Mouse (Mus musculus): Measurements from ENCODE around the gene Nme4. TPM values are rescaled to one million over a fixed set of nuclear protein-coding genes. Genes with fewer than 3 reads are reported as not detected.

Nme4 gene
- total and polyA plus RNA-seq, 3 experiments = 0.46 to 0.56 (median 0.47) TPM

- Histone ChIP-seq H3K79me2 (replicated peaks; ENCODE audit: control insufficient read depth, extremely low read depth, insufficient read depth, poor library complexity, severe bottlenecking) (peaks cover 12% of the 10 kb centered on the region), H3K9ac (ENCODE audit: insufficient read depth, low read depth) (no peak overlapping the region), H3K27ac (ENCODE audit: insufficient read depth, low read depth) (no peak overlapping the region), H3K4me1 (ENCODE audit: control insufficient read depth in 1 of 2, insufficient read depth in 2 of 2) (peaks cover 11 to 29% of the 10 kb centered on the region in 2 experiments; a peak in 3 of 4 replicates), H3K4me2 (ENCODE audit: insufficient read depth, low read depth, poor library complexity, severe bottlenecking) (no peak overlapping the region), H3K27me3 (replicated peaks) (no peaks in the 10 kb centered on the region), H3K9me3 (replicated peaks; ENCODE audit: low read length) (no peaks in the 10 kb centered on the region), H3K36me3 (replicated peaks in 1 of 2; ENCODE audit: control insufficient read depth in 1 of 2, insufficient read depth in 1 of 2, low read length in 1 of 2) (peaks cover 38 to 67% of the 10 kb centered on the region in 2 experiments), H3K4me3 (replicated peaks in 1 of 3; ENCODE audit: low read depth in 2 of 3, low read length in 2 of 3, poor library complexity in 1 of 3) (no peak overlapping the region)
- in situ Hi-C loops (cut with MboI; ENCODE audit: low pct_ligation_motif_present, low pct_unique_long_range_greater_than_20kb, low sequenced_read_pairs) = no loop called here
- no peak for DNase-seq (ENCODE audit: extremely low read depth)
- dilution Hi-C loops (cut with MboI; ENCODE audit: extremely low pct_ligation_motif_present, extremely low pct_unique_long_range_greater_than_20kb, low sequenced_read_pairs) = no loop called here
- no peak for TF ChIP-seq GABPA (IDR thresholded peaks at IDR 0.05; ENCODE audit: insufficient replicate concordance, low read depth, low read length)
- TF ChIP-seq ELF1 (IDR thresholded peaks at IDR 0.05; ENCODE audit: low read depth, low read length) = no peak
- no peak for TF ChIP-seq MAZ (IDR thresholded peaks at IDR 0.05; ENCODE audit: low read depth, low read length)
- no peak for TF ChIP-seq HCFC1 (IDR thresholded peaks at IDR 0.05; ENCODE audit: low read depth, low read length)
- TF ChIP-seq SIN3A (IDR thresholded peaks at IDR 0.05; ENCODE audit: low read length) = no peak
- TF ChIP-seq JUN (IDR thresholded peaks at IDR 0.05; ENCODE audit: insufficient read depth, low read depth, low read length) = no peak
- TF ChIP-seq MYC (IDR thresholded peaks at IDR 0.05; ENCODE audit: low read depth, low read length) = no peak
- no peak for TF ChIP-seq RAD21 (IDR thresholded peaks at IDR 0.05; ENCODE audit: low read depth, low read length)
- no peak for TF ChIP-seq POLR2AphosphoS2 (IDR thresholded peaks at IDR 0.05; ENCODE audit: low read depth, low read length)
Measured at GRCm38 (mm10) chr17:26125226-26125625, 29.8 kb upstream of the Nme4 start.

GRCm38 (mm10) chr17:26124560-26124959, 29.2 kb upstream of the Nme4 start:
- dilution Hi-C loops (cut with MboI; ENCODE audit: extremely low pct_ligation_motif_present, extremely low pct_unique_long_range_greater_than_20kb, low sequenced_read_pairs) = no loop called here
- H3K79me2 ChIP-seq (replicated peaks; ENCODE audit: control insufficient read depth, extremely low read depth, insufficient read depth, poor library complexity, severe bottlenecking) = peaks cover 12% of the 10 kb centered on the region

GRCm38 (mm10) chr17:26123267-26123684, 27.9 kb upstream of the Nme4 start, which contains the start of gene Mrpl28:
Mrpl28 (plus strand) TSS chr17:26123500.
- Histone ChIP-seq H3K36me3 (replicated peaks in 1 of 2; ENCODE audit: control insufficient read depth in 1 of 2, insufficient read depth in 1 of 2, low read length in 1 of 2) (peaks cover 24 to 47% of the 10 kb centered on the region in 2 experiments), H3K27me3 (replicated peaks) (peaks cover 14% of the 10 kb centered on the region), H3K9me3 (replicated peaks; ENCODE audit: low read length) (no peaks in the 10 kb centered on the region), H3K27ac (ENCODE audit: insufficient read depth, low read depth) (no peak within 1 kb of the TSS), H3K79me2 (replicated peaks; ENCODE audit: control insufficient read depth, extremely low read depth, insufficient read depth, poor library complexity, severe bottlenecking) (peaks cover 12% of the 10 kb centered on the region), H3K4me2 (ENCODE audit: insufficient read depth, low read depth, poor library complexity, severe bottlenecking) (peak within 1 kb of the TSS; percentile 75), H3K9ac (ENCODE audit: insufficient read depth, low read depth) (peak within 1 kb of the TSS; percentile 69), H3K4me3 (replicated peaks in 1 of 3; ENCODE audit: low read depth in 2 of 3, low read length in 2 of 3, poor library complexity in 1 of 3) (peak within 1 kb of the TSS; percentile 74 to 99 (median 94)), H3K4me1 (ENCODE audit: control insufficient read depth in 1 of 2, insufficient read depth in 2 of 2) (peaks cover 17 to 30% of the 10 kb centered on the region in 2 experiments)
- in situ Hi-C loops (cut with MboI; ENCODE audit: low pct_ligation_motif_present, low pct_unique_long_range_greater_than_20kb, low sequenced_read_pairs) (no loop called here), dilution Hi-C loops (cut with MboI; ENCODE audit: extremely low pct_ligation_motif_present, extremely low pct_unique_long_range_greater_than_20kb, low sequenced_read_pairs) (no loop called here)
- DNase-seq (ENCODE audit: extremely low read depth) = peak; percentile 96
- TF ChIP-seq MAZ (IDR thresholded peaks at IDR 0.05; ENCODE audit: low read depth, low read length) = peak; percentile 55; the same call in 1 of the 2 replicates
- TF ChIP-seq GABPA (IDR thresholded peaks at IDR 0.05; ENCODE audit: insufficient replicate concordance, low read depth, low read length) = no peak; the same call in 1 of the 2 replicates
- no peak for TF ChIP-seq ZKSCAN1 (IDR thresholded peaks at IDR 0.05; ENCODE audit: borderline replicate concordance, low read depth, low read length)
- TF ChIP-seq MEF2A (IDR thresholded peaks at IDR 0.05; ENCODE audit: borderline replicate concordance, low read depth, low read length) = peak; percentile 61; the same call in 1 of the 2 replicates
- TF ChIP-seq ELF1 (IDR thresholded peaks at IDR 0.05; ENCODE audit: low read depth, low read length) = peak; percentile 73
- TF ChIP-seq JUN (IDR thresholded peaks at IDR 0.05; ENCODE audit: insufficient read depth, low read depth, low read length) = no peak
- peak; percentile 68; the same call in 1 of the 2 replicates for TF ChIP-seq KAT2A (IDR thresholded peaks at IDR 0.05; ENCODE audit: insufficient replicate concordance, low read length)
- peak; percentile 93 for TF ChIP-seq CHD2 (IDR thresholded peaks at IDR 0.05; ENCODE audit: low read length)
- TF ChIP-seq ZMIZ1 (IDR thresholded peaks at IDR 0.05; ENCODE audit: low read depth, low read length) = peak; percentile 80
- TF ChIP-seq E2F4 (IDR thresholded peaks at IDR 0.05; ENCODE audit: insufficient replicate concordance, low read depth, low read length) = peak; percentile 76; the same call in 1 of the 2 replicates
- no peak for TF ChIP-seq JUND (conservative IDR thresholded peaks at IDR 0.05; ENCODE audit: low read depth, low read length)
- TF ChIP-seq NRF1 (IDR thresholded peaks at IDR 0.05; ENCODE audit: low read depth, low read length) = peak; percentile 61
- TF ChIP-seq CTCF (conservative IDR thresholded peaks at IDR 0.05 in 1 of 2, IDR thresholded peaks at IDR 0.05 in 1 of 2; ENCODE audit: low read depth in 2 of 2, low read length in 2 of 2) = no peak
- 0 out of 2 replicates have a peak, but pooled peaks have one; percentile 51 for TF ChIP-seq IRF4 (IDR thresholded peaks at IDR 0.05; ENCODE audit: low read depth, low read length)
- 0 out of 2 replicates have a peak, but pooled peaks have one; percentile 63 for TF ChIP-seq TBP (conservative IDR thresholded peaks at IDR 0.05; ENCODE audit: low read depth, low read length)
- TF ChIP-seq ETS1 (conservative IDR thresholded peaks at IDR 0.05; ENCODE audit: low read depth, low read length) = no peak
- peak; percentile 97 for TF ChIP-seq POLR2A (IDR thresholded peaks at IDR 0.05; ENCODE audit: low read depth, low read length)
- peak; percentile 88 for TF ChIP-seq HCFC1 (IDR thresholded peaks at IDR 0.05; ENCODE audit: low read depth, low read length)

More at GRCm38 (mm10) chr17:26124560-26124959, 29.2 kb upstream of the Nme4 start:
- Histone ChIP-seq H3K27ac (ENCODE audit: insufficient read depth, low read depth) (no peak overlapping the region), H3K9ac (ENCODE audit: insufficient read depth, low read depth) (peak overlapping the region; percentile 69), H3K4me1 (ENCODE audit: control insufficient read depth in 1 of 2, insufficient read depth in 2 of 2) (peaks cover 17 to 34% of the 10 kb centered on the region in 2 experiments), H3K27me3 (replicated peaks) (peaks cover 2% of the 10 kb centered on the region), H3K36me3 (replicated peaks in 1 of 2; ENCODE audit: control insufficient read depth in 1 of 2, insufficient read depth in 1 of 2, low read length in 1 of 2) (peaks cover 34 to 60% of the 10 kb centered on the region in 2 experiments), H3K9me3 (replicated peaks; ENCODE audit: low read length) (no peaks in the 10 kb centered on the region), H3K4me3 (replicated peaks in 1 of 3; ENCODE audit: low read depth in 2 of 3, low read length in 2 of 3, poor library complexity in 1 of 3) (peak overlapping the region; percentile 74 to 99 (median 94)), H3K4me2 (ENCODE audit: insufficient read depth, low read depth, poor library complexity, severe bottlenecking) (peak overlapping the region; percentile 75; the same call in 1 of the 2 replicates)
- in situ Hi-C loops (cut with MboI; ENCODE audit: low pct_ligation_motif_present, low pct_unique_long_range_greater_than_20kb, low sequenced_read_pairs) = no loop called here
- DNase-seq (ENCODE audit: extremely low read depth) = no peak
- TF ChIP-seq GABPA (IDR thresholded peaks at IDR 0.05; ENCODE audit: insufficient replicate concordance, low read depth, low read length) (no peak), E2F4 (IDR thresholded peaks at IDR 0.05; ENCODE audit: insufficient replicate concordance, low read depth, low read length) (no peak), ZNF384 (IDR thresholded peaks at IDR 0.05; ENCODE audit: low read depth, low read length) (no peak)

All from CH12.LX (cell line).